Mouse (Mus musculus) retina, postnatal 1 day (tissue): ENCODE data around the gene Bhlhe23.

Source experiments
- DNase-seq: peaks from one replicate; pipeline ENCODE4 v3.0.0-alpha.2; 2012

Gene Bhlhe23

DNA sequence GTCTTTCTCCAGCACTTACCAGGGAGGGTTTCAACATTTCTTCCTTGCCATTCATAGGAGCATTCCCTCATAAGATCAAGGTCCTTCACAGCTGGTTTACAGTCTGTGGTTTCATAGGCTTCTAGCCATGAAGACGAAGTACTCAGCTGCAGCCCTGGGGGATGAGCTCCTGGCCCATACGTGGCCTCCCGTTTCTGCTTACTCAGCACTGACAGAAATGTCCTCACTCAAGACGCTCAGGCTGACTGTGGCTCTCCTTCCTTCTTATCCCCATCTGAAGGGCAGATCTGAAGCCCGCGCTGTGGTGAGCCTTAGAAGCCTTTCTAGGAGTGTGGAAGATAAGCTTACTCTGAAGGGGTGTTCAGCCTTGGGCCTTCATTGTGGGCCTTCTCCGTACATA, 11.0 kb downstream of the Bhlhe23 start:
- no peak for DNase-seq

DNA sequence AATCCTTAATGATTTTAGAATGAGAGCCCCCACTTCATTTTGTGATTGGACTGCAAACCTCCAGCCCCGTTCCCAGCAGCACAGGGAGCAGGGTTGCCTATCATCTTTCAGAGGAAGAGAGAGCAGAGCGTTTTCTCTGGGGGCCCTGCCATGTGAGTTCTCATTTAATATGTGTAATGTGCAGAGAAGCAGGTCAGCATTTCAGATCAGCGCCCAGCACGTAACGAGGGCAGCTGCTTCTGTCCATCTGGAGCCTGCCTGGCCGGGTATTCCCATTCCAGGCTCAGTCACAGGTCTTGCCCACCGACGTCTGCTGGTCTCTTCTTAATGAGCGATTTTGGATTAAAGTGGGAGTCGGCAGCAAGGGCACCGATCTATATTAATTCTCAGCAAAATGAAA, 11.7 kb downstream of the Bhlhe23 start:
- peak; percentile 64 for DNase-seq

DNA sequence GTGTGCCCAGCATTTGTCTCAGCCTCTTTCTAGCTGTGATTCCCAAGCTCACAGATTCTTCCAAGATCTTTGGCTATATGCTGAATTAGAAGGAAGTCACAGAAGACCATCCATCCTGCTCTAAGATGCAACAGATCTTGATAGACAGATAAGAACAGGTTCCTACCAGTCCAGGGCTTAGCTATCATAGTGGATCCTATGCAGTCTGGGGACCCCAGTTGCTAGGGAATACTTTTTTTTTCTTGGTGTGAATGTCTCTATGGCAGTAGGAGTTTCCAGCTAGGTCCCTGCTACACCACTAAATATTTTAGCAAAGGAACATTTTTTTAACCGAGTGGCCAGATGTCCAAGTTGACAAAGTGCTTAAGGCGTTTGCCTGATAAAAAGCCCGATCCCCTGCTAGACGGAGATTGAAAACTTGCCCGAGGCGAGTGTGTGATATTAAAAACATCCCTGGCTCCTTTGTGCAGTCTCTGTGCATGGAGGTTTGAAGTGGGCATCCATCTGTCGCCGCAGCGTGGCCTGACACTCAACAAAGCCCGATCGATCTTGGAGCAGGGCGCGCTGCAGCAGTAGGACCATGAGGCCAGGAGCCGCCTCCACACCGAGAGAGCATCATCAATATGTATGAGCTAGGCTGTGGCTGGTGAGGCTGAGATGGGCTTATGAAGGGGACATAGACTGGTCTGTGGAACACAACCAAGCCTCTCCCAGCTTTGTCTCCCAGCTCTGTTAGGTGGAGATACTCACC, 18.0 kb downstream of the Bhlhe23 start:
- peak; percentile 48 for DNase-seq

DNA sequence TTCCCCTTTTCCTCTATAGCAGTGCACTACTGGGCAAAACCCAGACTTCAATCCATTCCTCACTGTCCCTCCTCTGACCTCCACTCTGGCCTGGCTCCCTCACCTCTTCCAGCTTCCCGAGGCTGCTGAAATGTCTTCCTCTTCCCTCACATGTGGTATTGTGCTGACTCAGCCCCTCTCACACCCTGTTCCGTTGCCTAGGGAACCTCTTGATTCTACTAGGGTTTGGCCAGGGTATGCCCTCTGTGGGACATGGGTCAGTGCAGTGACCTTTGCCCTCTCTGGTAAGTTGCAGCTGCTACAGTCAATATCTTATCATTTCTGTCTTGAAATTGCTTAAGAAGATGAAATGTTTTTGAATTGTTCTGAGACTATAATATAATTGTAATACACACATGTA, 19.9 kb downstream of the Bhlhe23 start:
- no peak for DNase-seq

DNA sequence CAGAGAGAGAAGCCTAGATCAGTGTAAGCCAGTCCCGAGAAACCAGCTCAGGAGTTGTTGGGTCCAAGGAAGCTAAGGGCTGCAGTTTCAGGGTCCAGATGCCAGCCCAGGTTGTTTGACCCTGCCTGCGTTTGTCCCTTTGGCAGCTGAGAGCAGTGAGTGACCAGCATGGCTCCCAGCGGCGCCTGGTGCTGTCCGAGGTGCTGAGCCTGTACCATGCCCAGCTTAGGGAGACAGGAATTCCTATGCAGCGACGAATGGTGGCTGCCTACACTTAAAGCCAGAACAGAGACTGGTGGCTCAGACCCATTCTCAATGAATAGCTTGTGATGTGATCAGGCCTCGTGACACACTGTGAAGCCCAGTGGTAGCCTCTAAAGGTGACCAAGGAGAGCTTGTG, 20.8 kb downstream of the Bhlhe23 start:
- peak; percentile 58 for DNase-seq

DNA sequence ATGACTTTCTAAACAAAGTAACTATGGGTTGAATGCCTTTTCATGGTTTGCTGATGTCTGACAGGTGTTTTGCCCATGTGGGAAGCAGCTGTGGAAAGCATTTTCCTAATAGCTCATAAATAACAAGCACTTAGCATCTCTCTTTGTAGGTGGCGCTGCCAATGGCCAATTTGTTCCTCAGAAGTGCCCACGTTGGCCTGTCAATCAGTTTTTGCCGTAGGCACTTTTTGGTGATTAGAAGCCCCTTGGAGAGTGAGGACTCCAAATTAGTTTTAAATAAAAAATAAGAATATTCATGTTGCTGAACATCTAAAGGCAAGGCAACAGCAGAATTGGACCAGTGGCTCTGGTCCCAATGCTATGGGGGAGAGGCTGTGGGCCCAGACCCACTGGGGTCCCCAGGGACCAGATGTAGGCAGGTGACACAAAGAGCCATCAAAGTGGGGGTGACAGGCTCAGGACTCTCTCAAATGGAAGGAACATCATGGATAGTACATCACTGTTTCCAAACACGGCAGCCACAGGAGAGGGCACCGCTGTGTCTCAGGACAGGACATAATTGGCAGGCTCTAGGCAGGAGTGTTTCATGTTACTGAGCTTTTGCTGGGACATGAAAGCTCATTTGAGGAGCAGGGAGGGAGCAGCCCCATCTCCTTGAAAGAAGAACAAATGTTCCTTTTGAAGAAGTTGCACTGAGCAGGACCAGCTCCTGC, 21.6 kb downstream of the Bhlhe23 start:
- no peak for DNase-seq

DNA sequence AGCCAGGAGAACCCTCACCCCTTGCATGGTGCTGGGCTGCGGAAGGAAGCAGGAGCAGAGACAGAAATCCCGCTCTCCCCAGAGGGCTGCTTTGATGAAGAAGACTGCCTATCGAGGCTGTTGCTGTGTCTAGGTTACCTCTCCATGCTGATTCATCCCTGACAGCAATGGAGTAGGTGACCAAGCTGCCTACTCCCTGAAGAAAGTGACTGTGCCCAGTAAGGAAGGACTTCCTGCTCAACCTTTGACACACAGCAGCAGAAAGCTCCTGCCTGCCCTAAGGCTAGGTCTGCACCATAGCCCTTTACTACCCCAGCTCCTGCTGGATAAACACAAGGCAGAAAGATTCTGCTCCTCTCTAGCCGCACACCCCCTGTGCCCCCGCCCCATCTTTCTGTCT, 27.8 kb downstream of the Bhlhe23 start:
- DNase-seq: no peak

DNA sequence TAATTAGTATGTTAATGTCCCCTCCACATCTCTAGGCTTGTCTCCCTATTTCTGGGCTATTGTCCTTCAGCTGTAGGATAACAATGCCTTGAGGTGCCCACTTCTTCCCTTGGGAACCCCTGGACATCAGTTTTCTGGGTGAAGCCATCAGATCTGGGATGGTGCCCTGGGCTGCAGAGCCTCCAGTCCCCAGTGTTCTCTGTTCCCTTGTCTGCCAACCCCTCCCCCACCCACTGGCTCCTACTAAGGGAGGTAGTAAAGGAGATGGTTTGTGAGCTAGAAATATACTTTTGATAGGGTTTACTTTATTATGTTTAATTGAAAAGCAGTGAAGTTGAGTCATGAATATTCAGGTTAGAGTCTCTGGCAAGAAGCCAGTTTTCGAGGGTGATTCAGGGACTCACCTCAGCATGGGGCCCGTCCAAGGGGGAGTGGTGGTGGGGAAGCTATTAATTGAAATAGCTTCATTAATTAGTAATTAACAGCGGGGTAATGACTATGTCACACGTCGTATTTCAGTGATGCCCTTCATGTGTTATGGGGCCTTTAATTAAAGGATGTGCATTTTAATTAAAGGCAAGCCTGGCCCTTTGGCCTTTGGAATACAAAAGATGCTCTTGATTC, 30.0 kb downstream of the Bhlhe23 start:
- DNase-seq: peak; percentile 35

DNA sequence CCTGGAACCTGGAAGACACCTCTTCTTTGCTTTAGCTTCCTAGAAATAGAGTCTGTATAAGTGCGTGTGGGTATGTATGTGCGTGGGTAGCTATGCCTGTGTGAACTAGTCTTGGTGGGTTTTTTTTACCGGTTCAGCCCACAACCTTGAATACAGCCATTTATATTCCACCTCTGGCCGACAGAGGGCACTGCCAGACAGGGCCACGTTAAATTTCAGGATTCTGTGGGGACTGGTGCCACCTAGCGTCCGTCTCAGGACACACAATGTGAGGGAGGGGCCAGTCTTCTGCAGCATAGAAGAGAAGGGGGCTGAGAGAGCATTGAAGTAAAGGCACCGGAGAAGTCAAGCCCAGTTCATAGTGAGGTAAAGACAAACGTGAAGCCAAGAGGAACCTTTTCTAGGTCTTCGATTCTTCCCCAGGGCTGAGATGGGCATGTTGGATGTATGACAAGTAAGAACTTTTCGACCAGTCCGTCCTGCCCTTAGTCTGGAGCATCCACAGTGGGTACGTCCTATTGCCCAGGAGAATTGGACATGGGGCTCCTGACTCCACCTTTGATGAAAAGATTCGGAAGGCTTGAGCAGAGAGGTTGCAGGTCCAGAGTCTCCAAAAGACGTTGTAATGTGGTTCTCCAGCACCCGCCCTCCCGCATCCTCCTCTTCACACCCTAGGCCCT, 31.3 kb downstream of the Bhlhe23 start:
- peak; percentile 87 for DNase-seq

DNA sequence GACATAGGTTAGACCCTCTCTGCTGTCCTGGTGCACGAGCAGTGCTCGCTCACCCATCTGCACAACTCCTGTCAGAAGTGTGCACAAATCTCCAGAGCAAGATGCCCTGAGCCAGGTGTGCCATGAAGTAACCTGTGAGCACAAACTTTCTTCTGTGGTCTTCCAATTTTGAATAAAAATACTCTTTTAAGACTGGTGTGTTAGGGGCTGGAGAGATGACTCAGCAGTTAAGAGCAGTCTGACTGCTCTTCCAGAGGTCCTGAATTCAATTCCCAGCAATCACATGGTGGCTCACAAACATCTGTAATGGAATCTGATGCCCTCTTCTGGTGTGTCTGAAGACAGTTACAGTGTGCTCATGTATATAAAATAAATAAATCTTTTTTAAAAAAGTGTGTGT, 33.4 kb downstream of the Bhlhe23 start:
- no peak for DNase-seq

DNA sequence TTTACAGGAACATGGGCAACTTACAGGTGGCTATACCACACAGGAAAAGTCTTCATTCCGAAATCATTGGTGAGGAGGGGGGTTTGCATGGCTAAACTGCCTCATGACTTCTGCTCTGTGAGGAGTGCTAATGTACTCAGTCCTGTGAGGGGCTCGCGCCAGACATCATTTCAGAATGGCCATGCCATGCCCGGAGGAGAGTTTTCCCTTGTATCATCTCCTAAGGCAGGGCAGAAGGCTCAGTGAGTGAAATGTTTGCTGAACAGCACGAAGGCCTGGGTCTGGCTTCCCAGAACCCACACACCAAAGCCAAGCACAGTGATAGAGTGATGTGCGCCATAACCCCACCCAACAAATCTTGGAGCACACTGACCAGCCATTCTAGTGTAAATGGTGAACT, 33.9 kb downstream of the Bhlhe23 start:
- DNase-seq: no peak

DNA sequence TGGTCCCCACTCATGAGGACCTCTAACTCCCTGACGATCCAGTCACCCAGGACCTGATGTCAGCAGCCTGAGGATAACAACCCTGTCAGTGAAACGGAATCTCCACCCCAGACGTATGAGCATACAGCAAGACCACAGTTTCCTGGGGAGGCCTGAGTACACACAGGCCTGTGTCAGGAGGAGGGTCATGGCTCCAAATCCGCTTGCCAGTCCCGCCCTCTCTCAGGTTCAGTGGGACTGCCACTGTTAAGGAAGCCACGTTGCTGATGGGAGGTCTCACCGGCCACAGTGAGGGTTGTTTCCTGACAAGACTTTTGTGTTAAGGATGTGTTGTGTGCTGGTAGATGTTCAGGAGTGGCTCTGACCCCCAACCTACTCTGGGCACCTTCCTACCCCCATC, 35.3 kb downstream of the Bhlhe23 start:
- DNase-seq: no peak

DNA sequence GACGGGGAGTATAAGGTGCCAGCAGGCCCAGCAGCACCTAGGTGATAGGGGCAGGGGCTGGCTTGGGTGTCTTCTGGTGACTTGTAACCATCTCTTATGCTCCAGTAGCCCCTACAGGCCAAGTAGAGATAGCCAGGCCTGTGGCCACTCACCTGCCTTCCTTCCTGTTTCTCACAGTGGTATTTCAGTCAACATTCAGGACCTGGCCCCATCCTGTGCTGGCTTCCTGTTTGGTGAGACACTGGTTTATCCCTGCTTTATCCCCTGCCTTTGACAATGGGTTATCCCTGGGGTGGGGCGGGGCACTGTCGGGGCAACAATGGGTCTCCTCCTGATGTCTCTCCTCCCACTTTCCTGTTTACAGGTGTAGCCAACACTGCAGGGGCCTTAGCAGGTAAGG, 36.4 kb downstream of the Bhlhe23 start:
- DNase-seq: no peak

DNA sequence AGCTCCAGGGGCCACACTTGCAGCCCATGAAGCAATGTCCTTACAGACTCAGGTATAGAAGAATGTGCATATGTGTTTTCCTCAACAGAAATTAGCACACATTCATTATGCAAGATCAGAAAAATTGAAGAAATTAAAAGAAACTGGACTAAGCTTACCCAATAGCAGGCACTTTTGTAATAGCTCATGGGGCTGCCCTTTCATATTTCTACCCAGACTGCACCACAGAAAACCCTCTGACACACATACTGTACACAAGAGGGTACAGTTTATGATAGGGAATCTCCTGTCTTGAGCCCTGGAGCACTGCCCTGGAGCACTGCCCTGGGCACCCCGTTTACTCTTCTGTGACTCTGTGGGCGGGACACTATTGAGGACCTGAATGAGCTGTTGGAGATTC, 38.7 kb downstream of the Bhlhe23 start:
- no peak for DNase-seq

DNA sequence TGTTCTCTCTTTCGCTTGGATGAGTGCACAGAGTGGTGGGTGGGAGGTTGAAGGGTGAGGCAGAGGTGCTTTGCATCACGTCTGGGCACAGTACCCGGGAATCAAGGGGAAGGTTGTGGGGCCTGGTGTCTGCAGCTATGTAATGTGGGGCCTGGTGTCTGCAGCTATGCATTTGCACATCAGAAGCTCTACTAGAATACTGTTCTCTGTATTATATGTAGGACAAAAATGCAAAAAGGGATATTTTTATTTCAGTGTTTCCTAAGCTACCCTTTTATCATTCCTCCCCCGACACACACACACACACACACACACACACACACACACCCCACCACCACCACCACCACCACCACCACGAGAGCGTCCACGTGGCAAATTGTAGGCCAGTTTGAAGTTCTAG, 41.5 kb downstream of the Bhlhe23 start:
- DNase-seq: no peak

DNA sequence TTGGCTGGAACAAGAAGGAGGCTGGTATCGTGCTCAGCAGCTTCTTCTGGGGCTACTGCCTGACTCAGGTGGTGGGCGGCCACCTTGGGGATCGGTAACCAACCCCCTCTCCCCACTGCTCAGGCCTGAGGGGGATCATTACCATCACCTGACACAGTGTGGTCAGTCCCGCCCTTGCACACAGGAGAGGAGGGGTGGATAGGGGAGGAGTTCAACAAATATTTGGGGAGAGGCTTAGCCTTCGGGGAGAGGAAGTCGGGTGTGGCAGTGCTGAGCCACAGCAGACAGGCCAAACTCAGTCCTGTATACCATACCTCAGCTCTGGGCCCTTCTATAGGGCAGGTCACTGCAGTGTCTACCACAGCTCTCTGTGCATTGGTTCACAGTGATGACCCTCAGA, 44.7 kb downstream of the Bhlhe23 start:
- DNase-seq: no peak

DNA sequence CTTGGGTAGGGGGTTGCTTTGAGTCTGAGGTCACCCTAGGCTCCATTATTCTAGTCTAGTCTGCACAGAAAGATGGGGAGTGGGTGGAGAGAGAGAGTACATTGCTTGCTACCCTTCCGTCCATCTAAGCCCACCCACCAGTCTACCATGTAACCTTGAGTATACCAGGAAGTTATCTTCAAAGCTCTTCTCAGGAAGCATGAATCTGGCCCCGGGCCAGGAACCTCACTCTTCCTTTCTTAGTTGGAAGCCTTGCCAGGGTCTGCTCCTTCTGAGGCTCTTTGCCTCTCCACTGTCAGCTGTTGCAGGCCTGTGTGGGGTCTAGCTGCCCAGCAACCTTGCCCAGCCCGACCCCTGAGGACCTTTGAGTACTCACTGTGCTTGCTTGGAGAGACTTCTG, 45.7 kb downstream of the Bhlhe23 start:
- DNase-seq: no peak

DNA sequence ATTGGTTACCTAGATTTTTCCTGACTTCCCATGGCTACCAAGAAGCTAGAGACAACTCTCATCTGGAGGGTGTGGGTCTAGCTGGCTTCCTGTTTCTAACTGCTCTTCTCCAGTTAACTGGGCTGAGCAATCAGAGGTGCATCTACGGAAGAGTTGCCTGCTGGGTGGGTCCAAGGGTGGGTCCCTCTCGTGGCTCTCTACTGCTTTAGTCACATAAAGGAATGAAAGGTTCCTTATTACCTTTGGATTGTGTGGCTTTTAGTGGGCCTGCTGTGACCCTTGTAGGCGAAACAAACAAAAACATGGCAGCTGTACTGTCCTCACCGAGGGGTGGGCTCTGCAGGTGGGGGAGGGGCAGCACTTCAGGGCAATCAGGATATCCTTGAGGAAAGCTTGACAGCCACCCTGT, 49.1 kb downstream of the Bhlhe23 start:
- no peak for DNase-seq

DNA sequence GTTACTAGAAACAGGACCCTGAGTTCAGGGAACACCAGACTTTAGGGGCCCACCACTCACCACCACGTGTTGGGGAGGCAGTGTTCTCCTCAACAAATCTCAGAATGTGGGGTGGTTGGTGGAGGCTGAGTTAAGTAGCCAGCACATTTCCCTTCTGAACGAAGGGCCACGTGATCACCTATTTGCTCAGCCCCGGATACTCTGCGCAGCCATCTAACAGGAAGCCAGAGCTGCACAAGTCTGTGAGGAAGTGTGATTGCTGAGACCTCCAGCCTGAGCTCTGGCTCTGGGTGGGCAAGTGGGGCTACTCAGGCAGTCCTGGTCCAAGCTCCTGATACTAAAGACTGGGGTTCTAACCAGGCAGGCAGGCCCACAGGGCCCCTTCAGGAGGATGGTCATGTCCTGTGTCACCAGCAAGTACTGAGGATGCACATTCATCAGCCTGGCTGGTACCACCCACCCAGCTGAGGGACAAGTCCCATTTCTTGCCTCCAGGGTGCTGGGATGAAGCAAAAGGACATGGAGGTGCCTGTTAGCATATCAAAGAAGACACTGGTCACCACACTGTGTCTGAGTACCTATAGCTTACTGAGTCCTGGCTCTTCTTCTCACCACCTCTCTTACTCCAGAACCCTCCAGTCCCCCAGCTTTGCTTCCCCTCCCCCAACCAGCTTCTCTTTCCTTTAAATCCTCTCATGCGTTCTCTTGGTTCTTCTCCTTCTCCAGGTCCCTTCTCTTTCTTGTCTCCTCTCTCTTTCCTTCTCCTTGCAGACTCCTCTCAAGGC, 49.9 kb downstream of the Bhlhe23 start:
- DNase-seq: no peak

DNA sequence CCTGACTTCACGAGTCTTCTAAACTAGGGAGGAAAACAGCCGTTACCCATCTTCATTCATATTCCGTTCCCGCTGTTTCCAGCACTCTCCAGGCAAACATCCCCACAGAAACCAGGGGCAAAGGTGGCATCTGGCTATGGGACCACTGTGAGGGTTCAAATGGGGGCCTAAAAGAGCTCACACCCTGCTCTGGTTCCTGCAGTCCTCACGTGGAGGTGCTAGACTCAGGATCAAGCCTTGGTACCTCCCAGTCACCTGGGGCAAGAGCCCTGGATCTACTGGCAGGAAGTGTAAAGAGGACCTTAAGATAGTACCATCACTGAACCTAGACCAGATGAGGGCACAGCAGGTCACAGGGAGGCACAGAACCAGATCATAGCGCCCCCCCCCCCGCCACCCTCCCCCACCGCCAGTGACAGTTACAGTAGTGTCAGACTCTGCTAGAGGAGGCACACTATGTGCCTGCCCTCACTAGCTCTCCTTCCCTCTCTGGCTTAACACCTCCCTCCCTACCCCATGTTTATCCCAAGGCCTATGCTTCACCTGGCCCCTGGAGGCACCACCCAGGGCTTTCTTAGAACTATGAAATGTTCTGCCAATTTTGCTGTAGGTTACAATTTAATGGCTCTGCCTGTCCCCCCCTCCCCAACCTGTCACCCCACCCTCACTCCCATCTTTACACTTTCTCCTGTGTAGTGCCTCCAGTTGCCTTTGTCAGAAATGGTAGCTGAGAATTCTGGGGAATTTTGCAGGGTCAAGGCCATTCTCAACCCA, 50.7 kb downstream of the Bhlhe23 start:
- DNase-seq: no peak

DNA sequence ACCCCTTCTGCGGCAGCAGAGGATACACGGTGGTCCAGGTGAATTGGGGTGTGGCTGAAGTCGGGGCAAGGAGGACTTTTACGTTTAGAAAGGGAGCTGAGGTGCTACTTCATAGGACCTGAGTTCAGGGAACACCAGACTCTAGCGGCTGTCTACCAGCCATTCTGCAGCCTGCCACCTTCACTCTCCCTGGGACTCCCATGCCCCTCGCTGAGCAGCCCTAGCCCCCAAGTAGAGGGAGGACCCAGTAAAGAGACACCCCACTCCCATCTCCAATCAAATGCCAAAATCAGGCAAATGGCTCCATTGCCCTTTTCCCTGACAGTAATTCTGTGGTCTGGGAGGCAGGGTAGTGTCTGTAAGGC, 51.3 kb downstream of the Bhlhe23 start:
- no peak for DNase-seq
